Mouse (Mus musculus): ENCODE measurements around the gene Insc.

DNA sequence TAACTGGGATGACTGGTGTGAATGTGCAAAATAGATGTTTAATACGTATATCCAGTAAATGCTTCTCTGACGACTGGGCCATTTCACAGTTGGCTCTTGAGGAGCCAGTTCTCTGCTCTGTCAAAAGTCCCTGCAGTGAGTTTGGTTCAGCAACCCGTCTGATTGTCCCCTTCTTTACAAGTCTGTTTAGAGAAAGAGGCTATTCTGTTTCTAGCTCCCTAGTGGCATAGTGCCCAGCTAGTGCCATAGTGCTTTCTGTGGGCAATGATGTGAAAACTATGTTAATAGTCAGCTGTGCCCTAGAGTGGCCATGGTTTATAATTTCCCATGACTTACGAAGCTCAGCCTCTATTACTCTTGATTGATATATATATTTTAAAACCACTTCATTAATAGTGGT is 143.4 kb downstream of the Insc start:
- TF ChIP-seq JUND (conservative IDR thresholded peaks at IDR 0.05; ENCODE audit: low read depth, low read length) (no peak), E2F4 (IDR thresholded peaks at IDR 0.05; ENCODE audit: insufficient replicate concordance, low read depth, low read length) (no peak), MAX (IDR thresholded peaks at IDR 0.05; ENCODE audit: low read length) (no peak), USF1 (IDR thresholded peaks at IDR 0.05; ENCODE audit: low read depth, low read length) (no peak), ELF1 (IDR thresholded peaks at IDR 0.05; ENCODE audit: low read depth, low read length) (no peak), CTCF (conservative IDR thresholded peaks at IDR 0.05 in 1 of 2, IDR thresholded peaks at IDR 0.05 in 1 of 2; ENCODE audit: low read depth in 2 of 2, low read length in 2 of 2) (no peak), POLR2A (IDR thresholded peaks at IDR 0.05; ENCODE audit: low read depth, low read length) (no peak), EP300 (IDR thresholded peaks at IDR 0.05; ENCODE audit: low read length) (no peak), RAD21 (IDR thresholded peaks at IDR 0.05; ENCODE audit: low read depth, low read length) (no peak), ZMIZ1 (IDR thresholded peaks at IDR 0.05; ENCODE audit: low read depth, low read length) (no peak), ZC3H11A (IDR thresholded peaks at IDR 0.05; ENCODE audit: low read depth, low read length) (no peak), USF2 (conservative IDR thresholded peaks at IDR 0.05; ENCODE audit: low read depth, low read length) (no peak), POLR2AphosphoS2 (IDR thresholded peaks at IDR 0.05; ENCODE audit: low read depth, low read length) (no peak)

Data from CH12.LX (cell line).